Mouse (Mus musculus) left cerebral cortex, adult 2 months (tissue): ENCODE results near the gene Gpr156. TPM values are rescaled to one million over a fixed set of nuclear protein-coding genes. Genes with fewer than 3 reads are reported as not detected.
"Not testable (repeated sequence)": the region's sequence is repeated elsewhere in the genome, so short reads cannot be mapped to it uniquely, and the experiment has no call there.

ENCODE experiments used
- DNase-seq, 2 experiments: peaks; one replicate each; pipeline ENCODE4 v3.0.0; 2021 to 2022; ENCODE audit warnings: low spot score in 2 of 2, mixed read lengths in 1 of 2; ENCODE audit errors: extremely low spot score in 1 of 2
- H3K27ac ChIP-seq: fragments of 200-600 bp; 2 replicates; pipeline ENCODE4 v1.8.1; 2022
- H3K4me3 ChIP-seq: fragments of 200-600 bp; 2 replicates; pipeline ENCODE4 v1.8.1; 2022
- CTCF ChIP-seq: fragments of 200-600 bp; IDR thresholded peaks from 2 replicates; pipeline ENCODE4 v1.8.1; 2022; ENCODE audit warnings: antibody characterized with exemption, mild to moderate bottlenecking, moderate library complexity
- intact Hi-C: fragments of 180-260 bp; cut with DNase I; formaldehyde crosslinking; loops from one replicate; pipeline ENCODE4 v1.15.1; 2025
- total RNA-seq, 2 experiments: library from RNA; stranded (reverse); gene quantifications; 2 replicates each; pipeline ENCODE4 v1.2.3; 2021

The Gpr156 gene
- total RNA-seq, 2 experiments from 2014 or later, result 0.48 to 0.63 TPM

GRCm38 (mm10) chr16:38012891-38013290 is 96.6 kb downstream of the Gpr156 start:
- intact Hi-C loops, result no loop called here

GRCm38 (mm10) chr16:38014951-38015350 is 98.7 kb downstream of the Gpr156 start:
- DNase-seq, result no peak
- H3K27ac ChIP-seq, result no peak overlapping the region
- intact Hi-C loops, result no loop called here
- no peak for TF ChIP-seq CTCF
- no peak overlapping the region for H3K4me3 ChIP-seq

More at GRCm38 (mm10) chr16:38012891-38013290, 96.6 kb downstream of the Gpr156 start:
- no peak for DNase-seq
- H3K4me3 ChIP-seq, result no peak overlapping the region
- H3K27ac ChIP-seq, result no peak overlapping the region
- no peak for TF ChIP-seq CTCF

- intact Hi-C loops, result no loop called here
- no peak for TF ChIP-seq CTCF
- H3K27ac ChIP-seq, result no peak overlapping the region
- H3K4me3 ChIP-seq, result no peak overlapping the region
- DNase-seq, result no peak
Measured at GRCm38 (mm10) chr16:38016928-38017524, 100.7 kb downstream of the Gpr156 start.

- intact Hi-C loops, result no loop called here
- DNase-seq, result no peak
- no peak overlapping the region for H3K4me3 ChIP-seq
- TF ChIP-seq CTCF, result no peak
- H3K27ac ChIP-seq, result no peak overlapping the region
Measured at GRCm38 (mm10) chr16:38017958-38018376, 101.7 kb downstream of the Gpr156 start.

GRCm38 (mm10) chr16:38032644-38033043 is 116.3 kb downstream of the Gpr156 start:
- DNase-seq, result no peak
- no peak for TF ChIP-seq CTCF
- Histone ChIP-seq H3K4me3 (no peak overlapping the region), H3K27ac (peak overlapping the region; percentile 24; the same call in 1 of the 2 replicates)
- intact Hi-C loops, result no loop called here

- H3K27ac ChIP-seq, result peak overlapping the region; percentile 24; the same call in 1 of the 2 replicates
Measured at GRCm38 (mm10) chr16:38033071-38033470, 116.8 kb downstream of the Gpr156 start.

GRCm38 (mm10) chr16:38038101-38038500 is 121.8 kb downstream of the Gpr156 start:
- intact Hi-C loops, H3K27ac ChIP-seq, DNase-seq, H3K4me3 ChIP-seq: not testable (repeated sequence)

More at GRCm38 (mm10) chr16:38033071-38033470, 116.8 kb downstream of the Gpr156 start:
- peak; percentile 27 for TF ChIP-seq CTCF
- intact Hi-C loops, result no loop called here
- no peak for DNase-seq
- H3K4me3 ChIP-seq, result no peak overlapping the region

GRCm38 (mm10) chr16:38042160-38042559 is 125.9 kb downstream of the Gpr156 start:
- TF ChIP-seq CTCF, result no peak
- intact Hi-C loops, result loop anchor here (5.0 kb wide), 1 partner anchor 50 kb away; no protein-coding TSS in a partner anchor
- no peak for DNase-seq
- Histone ChIP-seq H3K4me3 (no peak overlapping the region), H3K27ac (no peak overlapping the region)

- DNase-seq, result no peak
- intact Hi-C loops, result loop anchor here (5.0 kb wide), 1 partner anchor 52 kb away; no protein-coding TSS in a partner anchor
- TF ChIP-seq CTCF, result no peak
Measured at GRCm38 (mm10) chr16:38044551-38044950, 128.3 kb downstream of the Gpr156 start.

GRCm38 (mm10) chr16:38047781-38048558 is 131.7 kb downstream of the Gpr156 start:
- H3K4me3 ChIP-seq, result peak overlapping the region; percentile 36
- H3K27ac ChIP-seq, result no peak overlapping the region
- intact Hi-C loops, result no loop called here
- peak in 1 of 2 experiments; percentile 18 for DNase-seq
- TF ChIP-seq CTCF, result no peak

More at GRCm38 (mm10) chr16:38044551-38044950, 128.3 kb downstream of the Gpr156 start:
- Histone ChIP-seq H3K27ac (no peak overlapping the region), H3K4me3 (no peak overlapping the region)

Other genes starting within 250 kb of the Gpr156 start
- 10 to 100 TPM; 28.8 to 33.3 TPM for gene Fstl1, start 139.6 kb upstream of the Gpr156 start, total RNA-seq
- not detected for gene Gm36028, start 55.4 kb upstream of the Gpr156 start, total RNA-seq
- 100 to 1,000 TPM; 105 to 106 TPM for gene Lrrc58, start 48.1 kb upstream of the Gpr156 start, total RNA-seq
- 100 to 1,000 TPM; 179 to 181 TPM for gene Gsk3b, start 172.5 kb downstream of the Gpr156 start, total RNA-seq